Mouse (Mus musculus) midbrain, postnatal 0 days (tissue): ENCODE data around the gene Olfml2a. TPM values are rescaled to one million over a fixed set of nuclear protein-coding genes. Genes with fewer than 3 reads are reported as not detected.

ENCODE experiments used
- ATAC-seq: fragments of 200-750 bp; cut with Nextera tagmentation; 2 replicates; pipeline ENCODE4 v1.8.0; 2017; ENCODE audit warnings: moderate number of reproducible peaks, mild to moderate bottlenecking, moderate TSS enrichment, moderate library complexity; ENCODE audit not compliant: low FRiP score
- DNase-seq: peaks from one replicate; pipeline ENCODE4 v3.0.0-alpha.2; 2015; ENCODE audit warnings: low spot score
- H3K27ac ChIP-seq: fragments of 300-500 bp; sonication (generic); 2 replicates; pipeline ENCODE4 v1.5.1; 2014; ENCODE audit warnings: low read depth, mild to moderate bottlenecking, low read length, mixed read lengths
- H3K27me3 ChIP-seq: fragments of 300-500 bp; sonication (generic); 2 replicates; pipeline ENCODE4 v1.6.1; 2014; ENCODE audit warnings: low read length, control low read depth, mixed read lengths; ENCODE audit not compliant: insufficient read depth
- H3K36me3 ChIP-seq: fragments of 300-500 bp; sonication (generic); 2 replicates; pipeline ENCODE4 v1.6.1; 2014; ENCODE audit warnings: low read length, control low read depth, mixed read lengths; ENCODE audit not compliant: insufficient read depth
- H3K4me1 ChIP-seq: fragments of 300-500 bp; sonication (generic); 2 replicates; pipeline ENCODE4 v1.6.1; 2014; ENCODE audit warnings: mild to moderate bottlenecking, control low read depth, antibody characterized with exemption, low read length, mixed read lengths; ENCODE audit not compliant: insufficient read depth
- H3K4me2 ChIP-seq: fragments of 300-500 bp; sonication (generic); 2 replicates; pipeline ENCODE4 v1.6.1; 2014; ENCODE audit warnings: low read depth, mild to moderate bottlenecking, low read length, mixed read lengths; ENCODE audit not compliant: poor library complexity, severe bottlenecking
- H3K4me3 ChIP-seq: fragments of 300-500 bp; sonication (generic); 2 replicates; pipeline ENCODE4 v1.5.1; 2014; ENCODE audit warnings: low read depth, mild to moderate bottlenecking, low read length, moderate library complexity
- H3K9ac ChIP-seq: fragments of 300-500 bp; sonication (generic); replicated peaks from 2 replicates; pipeline ENCODE4 v1.6.1; 2014; ENCODE audit warnings: mild to moderate bottlenecking, low read length, moderate library complexity, mixed read lengths; ENCODE audit not compliant: poor library complexity, severe bottlenecking
- H3K9me3 ChIP-seq: fragments of 300-500 bp; sonication (generic); 2 replicates; pipeline ENCODE4 v1.6.1; 2016; ENCODE audit warnings: low read length, control low read depth
- CTCF ChIP-seq: IDR thresholded peaks from 2 replicates; pipeline ENCODE4 v1.5.1; 2016; ENCODE audit warnings: antibody characterized with exemption, mild to moderate bottlenecking
- WGBS: fragments of 180-500 bp; shearing (Covaris S2); extraction: QIAGEN DNeasy Blood & Tissue Kit; methylation state at CpG from one replicate; pipeline ENCODE4 v1.1.7; 2014; 5-methylcytosine and 5-hydroxymethylcytosine counted together
- polyA plus RNA-seq: library from polyadenylated mRNA; unstranded; fragments of >200 nt; fragmentation: Nextera tagmentation; extraction: Ambion mirVana; gene quantifications from 2 replicates; pipeline ENCODE4 v1.2.1, GENCODE M21; 2015
- total RNA-seq: library from RNA; depleted of rRNA; stranded (reverse); fragments of >200 nt; gene quantifications from 2 replicates; pipeline ENCODE4 v1.2.3, GENCODE M21; 2014

Olfml2a gene
- total and polyA plus RNA-seq, 2 experiments from 2014 or later, result 3.1 to 10.0 TPM

DNA sequence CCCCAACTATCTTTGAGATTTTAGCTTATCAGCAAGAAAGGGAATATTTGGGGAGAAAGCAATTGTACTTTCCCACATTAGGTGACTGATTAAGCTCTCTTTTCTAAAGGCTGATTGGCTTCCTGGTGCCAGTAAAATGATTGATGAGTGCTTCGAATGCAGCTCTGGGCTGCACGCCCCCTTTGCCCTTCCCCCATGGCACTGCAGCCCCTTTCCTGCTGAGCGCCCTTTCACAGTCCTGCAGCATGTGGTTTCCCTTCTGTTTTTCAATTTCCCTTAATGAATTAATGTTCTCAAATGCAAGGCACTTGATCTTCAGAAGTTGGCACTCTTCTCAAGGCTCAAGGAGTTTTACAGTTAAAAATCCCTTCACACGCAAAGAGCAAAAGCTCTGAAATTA is 16.8 kb upstream of the Olfml2a start:
- DNase-seq, result no peak
- no peak for TF ChIP-seq CTCF
- Histone ChIP-seq H3K4me2 (no peak overlapping the region), H3K9ac (no peak overlapping the region), H3K27me3 (no peaks in the 10 kb centered on the region), H3K9me3 (no peaks in the 10 kb centered on the region), H3K27ac (no peak overlapping the region), H3K4me3 (no peak overlapping the region), H3K36me3 (no peaks in the 10 kb centered on the region), H3K4me1 (no peaks in the 10 kb centered on the region)
- ATAC-seq, result no peak
- WGBS, result 39% methylated on average over 4 of the region's 4 CpGs

DNA sequence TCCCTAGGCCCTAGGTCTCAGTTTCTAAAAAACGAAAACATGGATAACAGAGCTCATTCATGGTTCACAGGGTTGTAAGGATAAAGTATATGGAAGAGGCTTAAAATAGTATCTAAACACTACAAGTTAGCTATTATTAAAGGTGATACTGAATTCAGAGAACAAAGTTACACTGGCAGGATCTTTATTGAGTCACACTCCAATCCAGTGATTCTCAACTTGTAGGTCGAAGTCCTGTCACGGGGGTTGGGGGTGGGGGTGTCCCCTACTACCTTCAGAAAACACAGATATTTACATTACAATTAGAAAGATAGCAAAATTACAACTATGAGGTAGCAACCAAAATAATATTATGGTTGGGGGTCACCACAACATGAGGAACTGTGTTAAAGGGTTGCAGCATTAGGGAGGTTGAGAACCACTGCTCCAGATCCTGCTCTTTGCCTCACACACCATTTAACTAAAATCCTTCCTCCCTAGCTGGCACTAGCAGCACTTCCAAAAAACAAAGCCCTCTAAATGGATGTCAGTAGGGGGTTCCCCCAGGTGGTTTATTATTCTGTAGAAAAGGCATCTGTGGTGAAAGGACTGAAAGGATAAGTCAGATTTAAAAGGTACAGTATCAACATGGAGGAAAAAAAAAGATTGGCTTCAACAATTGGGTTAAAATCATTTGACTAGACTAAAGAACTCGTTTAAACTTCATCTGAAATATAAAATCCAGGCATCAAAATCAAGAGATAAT is 14.7 kb upstream of the Olfml2a start:
- H3K9ac ChIP-seq, result no peak overlapping the region
- TF ChIP-seq CTCF, result no peak
- ATAC-seq, result no peak
- no peaks in the 10 kb centered on the region for H3K27me3 ChIP-seq
- H3K4me1 ChIP-seq, result no peaks in the 10 kb centered on the region
- WGBS, result 38% methylated on average over 4 of the region's 4 CpGs
- H3K4me2 ChIP-seq, result no peak overlapping the region
- no peak overlapping the region for H3K4me3 ChIP-seq
- H3K9me3 ChIP-seq, result no peaks in the 10 kb centered on the region
- no peak for DNase-seq
- no peaks in the 10 kb centered on the region for H3K36me3 ChIP-seq
- H3K27ac ChIP-seq, result no peak overlapping the region

- no peaks in the 10 kb centered on the region for H3K9me3 ChIP-seq
- peaks cover 7% of the 10 kb centered on the region; the same call in 1 of the 2 replicates for H3K4me1 ChIP-seq
- ATAC-seq, result no peak
- H3K4me3 ChIP-seq, result no peak overlapping the region
- WGBS, result 14% methylated on average over 1 of the region's 1 CpGs
- H3K27me3 ChIP-seq, result no peaks in the 10 kb centered on the region
- TF ChIP-seq CTCF, result peak; percentile 33; the same call in 1 of the 2 replicates
- H3K4me2 ChIP-seq, result no peak overlapping the region
- H3K9ac ChIP-seq, result no peak overlapping the region
- H3K36me3 ChIP-seq, result no peaks in the 10 kb centered on the region
- no peak for DNase-seq
- H3K27ac ChIP-seq, result no peak overlapping the region
These were observed 10.4 kb upstream of the Olfml2a start for GRCm38 (mm10) chr2:38921374-38921773.

- 42% methylated on average over 3 of the region's 3 CpGs for WGBS
- no peak for TF ChIP-seq CTCF
- no peak overlapping the region for H3K27ac ChIP-seq
- ATAC-seq, result no peak
- H3K9ac ChIP-seq, result no peak overlapping the region
- no peaks in the 10 kb centered on the region for H3K36me3 ChIP-seq
- H3K4me2 ChIP-seq, result no peak overlapping the region
- no peak overlapping the region for H3K4me3 ChIP-seq
- H3K9me3 ChIP-seq, result no peaks in the 10 kb centered on the region
- peaks cover 9% of the 10 kb centered on the region; the same call in 1 of the 2 replicates for H3K4me1 ChIP-seq
- H3K27me3 ChIP-seq, result no peaks in the 10 kb centered on the region
- DNase-seq, result no peak
These were observed 8.3 kb upstream of the Olfml2a start for GRCm38 (mm10) chr2:38923471-38923870.

GRCm38 (mm10) chr2:38923911-38924310 is 7.9 kb upstream of the Olfml2a start:
- WGBS, result 38% methylated on average over 2 of the region's 2 CpGs
- no peaks in the 10 kb centered on the region for H3K9me3 ChIP-seq
- no peak overlapping the region for H3K27ac ChIP-seq
- no peak overlapping the region for H3K9ac ChIP-seq
- ATAC-seq (no peak), DNase-seq (no peak)
- peaks cover 9% of the 10 kb centered on the region; the same call in 1 of the 2 replicates for H3K4me1 ChIP-seq
- TF ChIP-seq CTCF, result no peak
- no peaks in the 10 kb centered on the region for H3K27me3 ChIP-seq
- H3K4me2 ChIP-seq, result no peak overlapping the region
- no peaks in the 10 kb centered on the region for H3K36me3 ChIP-seq
- H3K4me3 ChIP-seq, result no peak overlapping the region

- Histone ChIP-seq H3K4me1 (peaks cover 9% of the 10 kb centered on the region; the same call in 1 of the 2 replicates), H3K9ac (no peak overlapping the region), H3K36me3 (no peaks in the 10 kb centered on the region), H3K27ac (no peak overlapping the region), H3K4me2 (peak overlapping the region; percentile 100), H3K27me3 (no peaks in the 10 kb centered on the region), H3K4me3 (peak overlapping the region; percentile 84; the same call in 1 of the 2 replicates), H3K9me3 (no peaks in the 10 kb centered on the region)
- ATAC-seq (no peak), DNase-seq (no peak)
- 14% methylated on average over 10 of the region's 10 CpGs for WGBS
- no peak for TF ChIP-seq CTCF
These were observed 7.2 kb upstream of the Olfml2a start for GRCm38 (mm10) chr2:38924571-38924970.
